Mouse (Mus musculus): ENCODE results near the gene Gm11559.

DNA sequence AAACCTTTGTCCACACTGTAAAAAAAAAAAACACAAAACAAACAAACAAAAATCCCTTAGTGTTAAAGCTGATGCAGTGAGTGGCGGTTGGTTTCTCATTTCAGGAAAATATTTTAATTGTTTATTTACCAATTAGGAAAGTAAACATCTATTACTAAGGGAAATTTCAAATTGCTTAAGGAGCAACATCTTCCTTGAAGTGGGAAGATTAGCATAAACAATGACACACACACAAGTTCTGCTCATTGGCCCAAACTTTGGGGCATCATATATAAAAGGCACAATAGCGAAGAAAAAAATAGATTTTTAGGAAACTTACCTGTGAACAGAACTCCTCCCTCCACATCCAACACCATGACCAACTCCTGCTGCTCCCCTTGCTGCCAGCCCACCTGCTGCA is 6.7 kb upstream of the Gm11559 start, which contains the start of gene Gm11568:
- TF ChIP-seq CTCF (IDR thresholded peaks at IDR 0.05; ENCODE audit: borderline replicate concordance, extremely low read depth, insufficient read depth, insufficient read length) (no peak), POLR2A (IDR thresholded peaks at IDR 0.05; ENCODE audit: borderline replicate concordance, extremely low read depth, insufficient read depth, insufficient read length, poor library complexity, severe bottlenecking) (no peak)

Data from brain, embryonic 14.5 days (tissue).